Mouse (Mus musculus) frontal cortex, adult 2 months (tissue): ENCODE results near the gene Mbd3. TPM values are rescaled to one million over a fixed set of nuclear protein-coding genes. Genes with fewer than 3 reads are reported as not detected.
"Not testable (repeated sequence)": the region's sequence is repeated elsewhere in the genome, so short reads cannot be mapped to it uniquely, and the experiment has no call there.

ENCODE experiments used
- DNase-seq, 2 experiments: peaks; one replicate each; pipeline ENCODE4 v3.0.0; 2022; ENCODE audit warnings: low spot score in 1 of 2; ENCODE audit errors: extremely low spot score in 1 of 2
- polyA plus RNA-seq: library from polyadenylated mRNA; depleted of rRNA; stranded (reverse); fragments of >200 nt; gene quantifications from 2 replicates; pipeline ENCODE4 v1.2.3, GENCODE M21; 2012

Gene Mbd3
- polyA plus RNA-seq, 1 experiment: 215 TPM

GRCm38 (mm10) chr10:80372706-80373105, 26.6 kb downstream of the Mbd3 start:
- DNase-seq: no peak

DNA sequence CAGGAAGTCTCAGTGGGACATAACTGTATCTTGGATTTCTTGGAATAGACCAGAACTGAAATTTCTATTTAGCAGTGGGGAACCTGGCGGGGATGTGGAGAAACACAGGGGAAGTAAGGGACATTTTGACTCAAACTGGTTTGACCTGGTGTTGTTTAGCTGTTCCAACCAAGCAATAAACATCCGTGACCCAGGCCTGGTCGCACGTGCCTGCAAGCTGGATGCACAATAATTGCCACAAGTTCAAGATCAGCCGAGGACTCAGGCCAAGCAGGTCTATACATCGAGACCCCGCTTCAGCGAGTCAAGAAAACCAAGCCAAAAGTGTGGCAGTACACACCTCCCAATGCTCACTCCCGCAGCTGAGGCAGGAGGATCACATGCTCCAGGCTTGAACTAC, 27.4 kb downstream of the Mbd3 start:
- DNase-seq: no peak

GRCm38 (mm10) chr10:80371411-80371966, 27.9 kb downstream of the Mbd3 start:
- no peak for DNase-seq

- DNase-seq: peak in 1 of 2 experiments; percentile 70
Measured at GRCm38 (mm10) chr10:80369995-80370747, 29.2 kb downstream of the Mbd3 start.

DNA sequence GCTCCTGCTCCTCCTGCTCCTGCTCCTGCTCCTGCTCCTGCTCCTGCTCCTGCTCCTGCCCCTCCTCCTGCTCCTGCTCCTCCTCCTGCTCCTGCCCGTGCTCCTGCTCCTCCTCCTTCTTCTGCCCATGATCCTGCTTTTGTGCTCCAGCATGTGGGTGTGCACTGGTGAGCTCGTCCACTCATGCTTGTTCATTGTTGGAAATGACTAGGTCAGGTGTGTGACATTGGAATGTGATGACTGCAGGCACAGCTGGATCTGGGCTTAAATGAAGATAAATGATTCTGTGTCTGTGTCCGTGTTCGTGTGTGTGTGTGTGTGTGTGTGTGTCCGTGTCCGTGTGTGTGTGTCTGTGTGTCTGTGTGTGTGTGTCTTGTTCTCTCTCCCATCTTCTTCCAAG, 31.0 kb downstream of the Mbd3 start:
- no peak for DNase-seq

DNA sequence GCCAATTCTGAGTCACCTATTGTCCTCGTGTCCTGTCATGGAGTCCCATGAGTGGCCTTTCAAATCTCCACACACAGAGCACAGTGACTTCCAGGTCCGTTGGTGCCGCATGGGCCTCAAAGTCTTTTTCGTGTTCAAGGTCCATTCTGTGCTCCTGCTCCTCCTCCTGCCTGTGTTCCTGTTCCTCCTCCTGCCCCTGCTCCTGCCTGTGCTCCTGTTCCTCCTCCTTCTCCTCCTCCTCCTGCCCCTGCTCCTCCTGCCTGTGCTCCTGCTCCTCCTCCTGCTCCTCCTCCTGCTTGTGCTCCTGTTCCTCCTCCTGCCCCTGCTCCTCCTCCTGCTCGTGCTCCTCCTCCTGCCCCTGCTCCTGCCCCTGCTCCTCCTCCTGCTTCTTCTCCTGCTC, 31.4 kb downstream of the Mbd3 start:
- DNase-seq: no peak

GRCm38 (mm10) chr10:80365736-80366135, 33.6 kb downstream of the Mbd3 start:
- no peak for DNase-seq

DNA sequence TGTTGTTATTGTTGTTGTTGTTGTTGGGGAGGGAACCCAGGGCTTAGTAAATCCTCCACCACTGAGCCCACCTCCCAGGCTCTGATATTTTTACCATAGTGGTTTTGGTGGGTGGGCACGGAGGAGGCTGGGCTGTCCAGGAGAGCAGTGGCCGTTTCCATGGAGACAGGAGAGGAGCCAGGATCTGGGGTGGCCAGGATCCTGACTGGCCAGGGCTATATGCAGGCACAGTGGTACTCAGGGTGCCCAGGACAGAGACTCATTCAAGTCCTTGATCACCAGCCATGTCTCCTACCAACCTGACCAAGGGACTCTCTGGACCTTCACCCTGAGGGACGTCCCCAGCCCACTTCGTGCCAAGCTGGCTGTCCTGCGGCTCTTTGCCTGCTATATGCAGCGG, 35.6 kb downstream of the Mbd3 start:
- DNase-seq: no peak

GRCm38 (mm10) chr10:80357994-80358639, 41.2 kb downstream of the Mbd3 start:
- DNase-seq: no peak

DNA sequence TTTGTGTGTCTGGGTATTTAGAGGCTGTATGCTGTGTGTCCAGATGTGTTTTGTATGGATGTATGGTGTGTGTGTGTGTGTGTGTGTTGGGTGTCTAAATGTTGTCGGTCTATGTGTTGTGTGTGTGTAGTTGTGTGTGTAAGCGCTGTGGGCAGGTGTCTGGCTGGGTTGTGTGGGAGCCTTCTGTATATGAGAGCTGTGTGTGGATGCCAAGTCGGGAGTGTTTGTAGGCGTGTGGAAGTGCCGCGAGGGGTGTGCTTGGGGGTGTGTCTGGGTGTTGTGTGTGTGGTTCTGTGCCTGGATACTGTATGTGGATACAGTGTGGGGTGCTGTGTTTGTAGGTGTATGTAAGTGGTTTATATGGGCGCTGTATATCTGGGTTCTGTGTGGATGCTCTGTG, 42.0 kb downstream of the Mbd3 start:
- no peak for DNase-seq

- no peak for DNase-seq
Measured at GRCm38 (mm10) chr10:80356737-80357136, 42.6 kb downstream of the Mbd3 start.

- DNase-seq: no peak
Measured at GRCm38 (mm10) chr10:80356001-80356682, 43.2 kb downstream of the Mbd3 start, which contains the start of gene Plk5. TSS of gene Plk5 (plus strand) at chr10:80356459.

DNA sequence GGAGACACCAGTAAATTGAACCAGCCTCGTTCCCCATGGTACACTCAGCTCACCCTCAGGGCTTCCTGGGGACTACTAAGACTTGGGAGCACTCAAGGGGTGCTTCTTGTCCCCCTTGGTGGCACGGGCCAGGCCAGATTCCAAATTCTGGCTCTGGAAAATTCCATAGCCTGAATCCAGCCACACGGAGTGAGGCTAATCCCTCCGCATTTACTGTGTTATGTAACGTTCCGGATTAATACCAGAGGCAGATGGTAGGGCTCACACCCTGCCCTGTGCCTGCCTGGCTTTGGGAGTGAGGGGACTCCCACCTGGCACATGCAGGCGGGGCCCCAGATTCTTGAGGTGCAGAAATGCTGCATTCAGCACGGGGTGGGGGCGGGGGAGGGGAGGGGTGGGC, 43.9 kb downstream of the Mbd3 start:
- no peak for DNase-seq

- no peak for DNase-seq
Measured at GRCm38 (mm10) chr10:80352727-80353126, 46.6 kb downstream of the Mbd3 start.

DNA sequence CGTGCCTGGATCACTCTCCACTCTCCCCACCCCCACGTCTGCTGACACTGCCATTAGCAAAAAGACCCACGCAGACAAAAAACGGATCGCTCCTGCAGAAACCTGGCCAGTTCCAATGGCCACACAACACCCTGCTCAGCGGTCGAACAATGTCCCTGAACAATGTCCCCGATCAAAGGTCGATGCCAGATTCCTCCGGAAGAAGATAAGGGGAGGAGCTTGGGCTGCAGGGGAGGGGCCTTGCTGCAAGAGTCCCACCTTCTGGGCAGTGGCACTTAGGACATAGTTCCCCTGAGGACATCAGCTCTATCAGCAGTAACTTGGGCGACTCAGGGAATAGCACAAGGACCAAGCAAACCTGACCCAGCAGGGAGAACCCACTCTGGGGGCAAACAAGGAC, 47.5 kb downstream of the Mbd3 start:
- no peak for DNase-seq

- peak in 1 of 2 experiments; percentile 93 for DNase-seq
Measured at GRCm38 (mm10) chr10:80350292-80350691, 49.1 kb downstream of the Mbd3 start.

- no peak for DNase-seq
Measured at GRCm38 (mm10) chr10:80348981-80349380, 50.4 kb downstream of the Mbd3 start.

DNA sequence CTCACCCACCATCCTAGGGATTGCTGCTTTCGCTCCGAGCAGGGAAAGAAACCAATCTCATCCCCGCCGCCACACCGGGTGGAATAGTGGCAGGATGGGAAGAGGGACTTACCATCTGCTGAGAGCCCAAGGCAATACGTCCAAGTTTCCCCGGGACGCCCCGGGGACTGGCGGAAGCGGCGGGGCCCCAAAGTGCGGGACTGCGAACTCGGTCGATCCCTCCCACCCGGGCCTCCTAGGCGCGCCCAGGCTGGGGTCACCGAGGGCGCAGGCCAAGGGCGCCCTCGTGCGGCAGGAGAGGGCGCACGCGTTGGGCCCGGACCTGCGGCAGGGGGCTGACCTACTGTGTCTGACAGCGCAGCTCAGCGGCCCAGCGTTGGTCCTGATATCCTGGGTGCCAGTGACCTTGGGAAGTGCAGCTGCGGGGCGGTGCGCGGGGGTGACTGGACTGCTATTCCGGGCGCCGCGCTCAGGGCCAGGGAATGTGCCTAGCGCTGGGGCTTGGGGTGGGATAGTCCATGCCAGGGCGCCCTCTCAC, 51.0 kb downstream of the Mbd3 start, which contains the start of gene Adamtsl5:
Gene Adamtsl5, minus strand, starts transcription at position 169 of the 538 bp plus-strand sequence.
- no peak for DNase-seq

DNA sequence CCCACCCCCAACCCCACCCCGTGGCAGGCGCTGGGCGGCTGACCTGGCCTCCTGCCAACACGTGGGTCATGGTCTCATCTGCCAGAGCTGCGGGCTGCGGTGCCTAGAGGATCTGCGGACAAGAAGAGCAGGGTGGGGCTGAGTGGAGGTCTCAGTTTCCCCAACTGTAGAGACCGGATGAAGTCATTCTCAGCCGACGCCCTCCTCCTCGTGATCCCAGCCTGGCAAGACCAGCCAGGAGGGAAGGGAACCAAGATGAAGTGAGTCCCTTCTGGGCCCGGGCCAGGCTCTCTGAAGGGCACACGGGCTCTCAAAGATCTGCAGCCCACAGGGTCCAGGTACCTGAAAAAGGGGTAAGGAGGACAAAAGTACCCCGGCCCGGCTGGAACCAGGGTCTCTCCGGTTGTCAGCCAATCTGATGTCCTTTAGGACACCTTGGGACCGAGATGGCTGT, 51.8 kb downstream of the Mbd3 start:
- no peak for DNase-seq

GRCm38 (mm10) chr10:80345929-80346328, 53.4 kb downstream of the Mbd3 start:
- DNase-seq: not testable (repeated sequence)

DNA sequence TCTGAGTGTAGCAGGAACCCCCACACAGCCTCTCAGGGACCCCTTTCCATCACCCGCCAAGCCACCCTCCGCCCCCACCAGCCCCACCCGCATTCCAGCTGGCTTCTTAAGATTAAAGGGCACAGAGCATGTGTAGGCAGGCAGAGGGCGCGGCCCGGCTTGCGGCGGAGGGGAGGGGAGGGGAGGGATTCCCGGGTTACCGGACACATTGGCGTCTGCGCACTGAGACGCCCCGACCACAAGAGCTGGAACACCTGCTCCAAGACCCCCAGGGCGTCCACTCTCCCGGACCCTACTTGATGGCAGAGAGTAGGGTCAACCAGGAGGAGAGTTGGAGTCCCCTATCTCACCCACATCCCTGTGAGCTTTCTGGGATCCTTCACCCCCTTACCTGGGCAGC, 54.2 kb downstream of the Mbd3 start:
- DNase-seq: no peak
